Mouse (Mus musculus): ENCODE measurements around the gene Lrrc36. TPM values are rescaled to one million over a fixed set of nuclear protein-coding genes. Genes with fewer than 3 reads are reported as not detected.

Lrrc36 gene
- polyA plus RNA-seq, 1 experiment from 2014 or later, result 3.0 TPM

DNA sequence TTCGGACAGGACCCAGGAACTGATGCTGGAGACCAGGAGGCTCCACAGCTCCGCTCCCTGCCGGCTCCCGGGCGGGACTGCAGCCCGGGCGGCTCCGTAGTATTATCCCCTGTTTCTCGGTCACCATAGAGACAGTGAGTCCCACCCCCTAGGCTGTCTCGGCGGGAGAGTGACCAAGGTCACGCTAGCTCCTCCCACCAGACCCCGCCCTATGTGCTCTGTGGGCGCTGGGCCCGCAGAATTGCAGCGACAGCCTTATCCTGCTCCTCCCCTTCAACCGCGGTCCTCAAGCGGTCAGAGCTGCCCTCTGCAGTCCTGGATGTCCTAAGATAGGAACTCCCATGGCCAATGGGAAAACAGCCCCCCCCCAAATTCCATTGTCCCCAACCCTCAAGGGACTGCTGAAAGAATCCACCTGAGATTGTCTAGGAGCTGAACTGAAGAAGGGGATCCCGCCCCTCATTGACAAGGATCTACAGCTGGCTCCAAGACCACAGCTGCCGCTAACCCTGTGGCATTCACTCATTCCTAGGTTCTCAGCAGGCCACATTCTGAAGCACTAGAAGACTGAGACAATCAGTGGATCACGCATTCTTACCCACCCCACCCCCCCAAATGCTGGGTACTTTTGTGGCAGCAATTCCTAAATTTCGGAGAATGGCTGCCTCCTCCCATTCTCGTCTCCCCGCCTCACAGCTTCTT is 58.1 kb downstream of the Lrrc36 start, which contains the start of gene Tppp3:
Gene Tppp3, minus strand, starts transcription at position 213 of the 702 bp plus-strand sequence.
- DNase-seq (ENCODE audit: low spot score) (peak; percentile 95), ATAC-seq (ENCODE audit: low FRiP score) (peak; percentile 92)
- H3K4me3 ChIP-seq (ENCODE audit: low read depth, low read length), result peak within 1 kb of the TSS; percentile 43
- H3K36me3 ChIP-seq (ENCODE audit: control insufficient read depth, insufficient read depth, low read length), result 0 out of 2 replicates have a peak, but pooled peaks cover 2% of the 10 kb centered on the region
- H3K27ac ChIP-seq (ENCODE audit: low read depth, low read length), result peak within 1 kb of the TSS; percentile 91
- peak within 1 kb of the TSS; percentile 65 for H3K4me2 ChIP-seq (replicated peaks; ENCODE audit: low read depth, low read length)
- H3K9ac ChIP-seq (ENCODE audit: low read depth, low read length), result peak within 1 kb of the TSS; percentile 54
- WGBS, result 4% methylated on average over 25 of the region's 25 CpGs
- no peaks in the 10 kb centered on the region for H3K9me3 ChIP-seq (ENCODE audit: control insufficient read depth, low read length)
- H3K27me3 ChIP-seq (ENCODE audit: control insufficient read depth, insufficient read depth, low read length), result peaks cover 8% of the 10 kb centered on the region
- H3K4me1 ChIP-seq (replicated peaks; ENCODE audit: control insufficient read depth, insufficient read depth, low read length), result peaks cover 40% of the 10 kb centered on the region

DNA sequence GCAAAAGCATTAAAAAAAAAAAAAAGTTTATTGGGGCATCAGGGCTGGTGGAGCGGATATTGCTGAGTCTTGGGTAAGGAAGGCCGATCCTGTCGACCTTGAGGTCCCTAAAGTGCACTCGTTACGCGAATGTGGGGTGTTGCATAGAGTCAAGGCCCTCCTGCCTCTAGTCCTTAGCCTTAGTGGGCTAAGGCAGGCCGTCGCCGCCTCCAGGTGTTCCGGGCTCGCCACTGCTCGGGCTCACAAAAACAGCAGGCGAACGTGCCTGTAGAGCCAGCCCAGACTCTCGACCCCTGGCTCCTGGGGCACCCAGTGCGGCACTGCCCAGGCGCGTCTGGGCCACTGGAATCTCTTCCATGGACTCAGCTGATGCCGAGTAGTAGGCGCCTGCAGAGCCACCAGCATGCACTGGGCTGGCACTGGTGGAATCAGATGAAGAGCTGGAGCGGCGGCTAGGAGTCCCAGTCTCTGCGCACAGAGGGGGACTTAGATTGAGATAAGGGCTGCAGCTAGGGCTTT is 59.1 kb downstream of the Lrrc36 start:
- H3K27ac ChIP-seq (ENCODE audit: low read depth, low read length), result no peak overlapping the region
- DNase-seq (ENCODE audit: low spot score), result peak; percentile 34

DNA sequence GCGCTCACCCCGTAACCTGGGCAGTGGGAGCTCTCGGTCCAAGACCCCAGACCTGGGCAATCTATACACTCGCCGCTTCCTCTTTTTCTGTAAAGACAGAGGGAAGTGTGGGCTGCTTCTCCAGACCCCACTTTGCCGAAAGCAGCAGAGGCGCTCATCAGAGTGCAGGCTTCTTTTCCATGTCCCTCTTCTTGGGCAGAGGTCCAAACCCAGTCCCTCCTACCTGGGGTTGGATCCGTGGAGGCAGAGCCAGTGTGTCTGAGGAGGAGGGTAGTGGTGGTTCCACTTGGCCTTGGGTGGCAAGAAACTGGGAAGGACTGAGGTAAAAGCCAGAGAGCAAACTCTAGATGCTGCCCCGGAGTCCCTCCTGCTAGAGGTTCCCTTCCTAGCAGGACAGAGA is 59.6 kb downstream of the Lrrc36 start:
- Histone ChIP-seq H3K4me2 (replicated peaks; ENCODE audit: low read depth, low read length) (no peak overlapping the region), H3K9me3 (ENCODE audit: control insufficient read depth, low read length) (no peaks in the 10 kb centered on the region), H3K4me1 (replicated peaks; ENCODE audit: control insufficient read depth, insufficient read depth, low read length) (peaks cover 40% of the 10 kb centered on the region), H3K9ac (ENCODE audit: low read depth, low read length) (no peak overlapping the region), H3K27me3 (ENCODE audit: control insufficient read depth, insufficient read depth, low read length) (peaks cover 8% of the 10 kb centered on the region), H3K27ac (ENCODE audit: low read depth, low read length) (no peak overlapping the region), H3K4me3 (ENCODE audit: low read depth, low read length) (no peak overlapping the region), H3K36me3 (ENCODE audit: control insufficient read depth, insufficient read depth, low read length) (no peaks in the 10 kb centered on the region)
- DNase-seq (ENCODE audit: low spot score) (no peak), ATAC-seq (ENCODE audit: low FRiP score) (no peak)
- WGBS, result 42% methylated on average over 9 of the region's 9 CpGs

More for the DNA sequence above, 59.1 kb downstream of the Lrrc36 start:
- H3K27me3 ChIP-seq (ENCODE audit: control insufficient read depth, insufficient read depth, low read length), result peaks cover 8% of the 10 kb centered on the region
- 14% methylated on average over 23 of the region's 23 CpGs for WGBS
- no peak for ATAC-seq (ENCODE audit: low FRiP score)
- H3K9me3 ChIP-seq (ENCODE audit: control insufficient read depth, low read length), result no peaks in the 10 kb centered on the region
- H3K9ac ChIP-seq (ENCODE audit: low read depth, low read length), result no peak overlapping the region
- H3K4me2 ChIP-seq (replicated peaks; ENCODE audit: low read depth, low read length), result no peak overlapping the region; the same call in 1 of the 2 replicates
- no peak overlapping the region for H3K4me3 ChIP-seq (ENCODE audit: low read depth, low read length)
- no peaks in the 10 kb centered on the region for H3K36me3 ChIP-seq (ENCODE audit: control insufficient read depth, insufficient read depth, low read length)
- H3K4me1 ChIP-seq (replicated peaks; ENCODE audit: control insufficient read depth, insufficient read depth, low read length), result peaks cover 40% of the 10 kb centered on the region

DNA sequence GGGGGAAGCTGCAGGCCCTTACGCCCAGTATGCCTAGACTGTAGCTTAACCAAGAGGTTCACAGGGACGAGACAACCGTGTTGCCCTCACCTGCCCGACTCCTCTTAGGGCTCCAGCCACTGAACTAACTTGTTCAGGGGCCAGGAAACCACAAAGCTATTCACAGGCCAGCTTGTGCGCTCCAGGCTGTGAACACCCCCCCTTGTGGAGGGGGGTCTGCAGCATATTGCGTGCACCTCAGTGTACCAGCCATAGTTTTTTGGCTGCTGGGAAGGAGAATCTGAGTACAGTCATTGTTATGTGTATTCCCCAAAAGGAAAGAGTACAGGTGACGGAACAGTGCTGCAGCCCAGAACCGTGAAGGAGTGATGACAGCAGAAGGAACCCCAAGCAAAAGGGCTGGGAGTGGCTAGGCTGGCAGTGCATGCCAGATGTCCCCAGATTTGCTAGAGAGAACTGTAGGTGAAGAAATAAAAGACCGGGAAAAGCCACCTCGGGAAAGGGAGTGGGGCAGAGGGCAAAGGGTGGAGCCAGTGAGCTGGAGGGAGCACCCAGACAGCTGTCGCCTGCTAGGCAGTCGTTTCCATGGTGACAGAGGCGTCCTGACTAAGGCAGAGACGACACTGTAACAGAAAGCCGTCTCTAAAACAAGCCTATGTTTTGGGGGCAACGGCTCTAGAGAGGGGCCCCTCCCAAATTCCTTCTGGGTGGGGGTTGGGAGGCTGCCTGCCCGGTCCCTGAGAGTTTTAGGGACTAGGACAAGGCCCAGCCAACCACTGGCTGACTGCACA is 60.6 kb downstream of the Lrrc36 start:
- no peak overlapping the region for H3K4me3 ChIP-seq (ENCODE audit: low read depth, low read length)
- peak overlapping the region; percentile 56 for H3K27ac ChIP-seq (ENCODE audit: low read depth, low read length)
- WGBS, result 22% methylated on average over 17 of the region's 17 CpGs
- no peak overlapping the region for H3K4me2 ChIP-seq (replicated peaks; ENCODE audit: low read depth, low read length)
- peaks cover 39% of the 10 kb centered on the region for H3K4me1 ChIP-seq (replicated peaks; ENCODE audit: control insufficient read depth, insufficient read depth, low read length)
- H3K9me3 ChIP-seq (ENCODE audit: control insufficient read depth, low read length), result no peaks in the 10 kb centered on the region
- H3K36me3 ChIP-seq (ENCODE audit: control insufficient read depth, insufficient read depth, low read length), result no peaks in the 10 kb centered on the region
- H3K9ac ChIP-seq (ENCODE audit: low read depth, low read length), result no peak overlapping the region; the same call in 1 of the 2 replicates
- peaks cover 8% of the 10 kb centered on the region for H3K27me3 ChIP-seq (ENCODE audit: control insufficient read depth, insufficient read depth, low read length)
- DNase-seq (ENCODE audit: low spot score), result peak; percentile 72
- ATAC-seq (ENCODE audit: low FRiP score), result no peak

DNA sequence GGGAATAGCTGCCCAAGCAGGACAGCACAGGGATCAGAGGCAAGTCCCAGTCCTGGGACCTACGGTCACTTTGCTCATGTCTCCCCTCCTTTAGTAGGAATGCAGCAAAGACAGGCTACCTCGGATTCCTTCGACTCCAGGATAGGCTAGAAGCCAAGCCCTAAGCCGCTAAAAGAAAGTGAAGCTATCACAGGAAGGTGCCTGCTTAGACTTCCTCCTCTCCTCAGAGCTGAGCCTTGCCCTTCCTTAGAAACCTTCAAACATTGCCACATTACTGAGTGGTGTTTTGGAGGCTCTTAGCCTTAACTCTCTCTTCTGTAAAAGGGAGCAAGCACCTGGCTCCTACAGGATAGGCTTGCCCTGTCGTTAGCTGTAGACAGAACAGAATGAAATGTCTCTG is 61.3 kb downstream of the Lrrc36 start:
- 48% methylated on average over 5 of the region's 5 CpGs for whole genome bisulfite sequencing

DNA sequence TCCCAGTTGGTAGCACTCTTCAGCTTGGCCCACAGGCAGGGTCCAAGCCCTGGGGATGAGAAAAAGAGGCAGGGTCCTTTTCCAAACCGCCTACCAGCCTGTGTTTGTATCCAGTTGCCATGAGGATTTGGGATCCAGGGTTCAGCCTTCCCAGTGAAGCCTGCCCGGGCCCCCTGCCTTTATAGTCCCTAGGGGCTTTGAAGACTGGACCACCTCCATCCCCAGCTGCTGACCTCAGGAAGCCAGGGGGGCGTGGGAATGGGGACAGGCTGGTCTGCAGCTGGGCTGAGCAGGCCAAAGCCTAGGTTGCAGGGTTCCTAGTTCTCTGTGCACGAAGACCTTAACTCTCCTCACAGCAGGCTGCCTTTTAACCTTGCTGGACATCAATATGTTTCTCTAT is 61.9 kb downstream of the Lrrc36 start:
- no peaks in the 10 kb centered on the region for H3K36me3 ChIP-seq (ENCODE audit: control insufficient read depth, insufficient read depth, low read length)
- peaks cover 8% of the 10 kb centered on the region for H3K27me3 ChIP-seq (ENCODE audit: control insufficient read depth, insufficient read depth, low read length)
- 0 out of 2 replicates have a peak overlapping the region, but pooled peaks have one; percentile 35 for H3K9ac ChIP-seq (ENCODE audit: low read depth, low read length)
- H3K9me3 ChIP-seq (ENCODE audit: control insufficient read depth, low read length), result no peaks in the 10 kb centered on the region
- DNase-seq (ENCODE audit: low spot score), result no peak
- peaks cover 30% of the 10 kb centered on the region for H3K4me1 ChIP-seq (replicated peaks; ENCODE audit: control insufficient read depth, insufficient read depth, low read length)
- H3K27ac ChIP-seq (ENCODE audit: low read depth, low read length), result 0 out of 2 replicates have a peak overlapping the region, but pooled peaks have one; percentile 56
- H3K4me3 ChIP-seq (ENCODE audit: low read depth, low read length), result no peak overlapping the region
- WGBS, result 35% methylated on average over 4 of the region's 4 CpGs
- no peak for ATAC-seq (ENCODE audit: low FRiP score)
- H3K4me2 ChIP-seq (replicated peaks; ENCODE audit: low read depth, low read length), result no peak overlapping the region

More for the DNA sequence above, 61.3 kb downstream of the Lrrc36 start:
- H3K9me3 ChIP-seq (ENCODE audit: control insufficient read depth, low read length), result no peaks in the 10 kb centered on the region
- no peak for DNase-seq (ENCODE audit: low spot score)
- H3K27me3 ChIP-seq (ENCODE audit: control insufficient read depth, insufficient read depth, low read length), result peaks cover 8% of the 10 kb centered on the region
- H3K4me2 ChIP-seq (replicated peaks; ENCODE audit: low read depth, low read length), result no peak overlapping the region
- peak overlapping the region; percentile 56 for H3K27ac ChIP-seq (ENCODE audit: low read depth, low read length)
- no peak overlapping the region for H3K4me3 ChIP-seq (ENCODE audit: low read depth, low read length)
- peak overlapping the region; percentile 35; the same call in 1 of the 2 replicates for H3K9ac ChIP-seq (ENCODE audit: low read depth, low read length)
- H3K36me3 ChIP-seq (ENCODE audit: control insufficient read depth, insufficient read depth, low read length), result no peaks in the 10 kb centered on the region
- ATAC-seq (ENCODE audit: low FRiP score), result no peak
- H3K4me1 ChIP-seq (replicated peaks; ENCODE audit: control insufficient read depth, insufficient read depth, low read length), result peaks cover 36% of the 10 kb centered on the region

DNA sequence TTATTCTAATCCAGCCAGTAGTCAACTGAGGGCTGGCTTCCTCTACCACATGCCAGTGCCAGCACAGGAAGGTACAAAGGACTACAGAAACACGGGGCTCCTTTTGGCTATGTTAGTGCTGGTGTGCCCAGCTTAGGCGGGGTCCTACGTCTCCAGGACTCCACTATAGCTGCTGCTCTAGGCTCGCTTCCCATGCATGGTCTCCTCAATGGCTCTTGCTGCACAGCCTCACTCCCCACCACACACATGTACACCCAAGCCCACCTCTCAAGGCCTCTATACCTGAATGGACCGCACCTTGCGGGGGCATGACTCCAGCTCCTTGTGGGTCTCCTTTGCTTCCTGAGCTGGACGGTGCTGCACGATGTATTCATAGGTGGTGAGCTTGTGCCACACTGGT is 62.4 kb downstream of the Lrrc36 start:
- no peaks in the 10 kb centered on the region for H3K9me3 ChIP-seq (ENCODE audit: control insufficient read depth, low read length)
- 89% methylated on average over 8 of the region's 8 CpGs for WGBS
- no peak for ATAC-seq (ENCODE audit: low FRiP score)
- H3K27me3 ChIP-seq (ENCODE audit: control insufficient read depth, insufficient read depth, low read length), result peaks cover 8% of the 10 kb centered on the region
- no peak overlapping the region for H3K4me3 ChIP-seq (ENCODE audit: low read depth, low read length)
- no peak overlapping the region for H3K9ac ChIP-seq (ENCODE audit: low read depth, low read length)
- no peak for DNase-seq (ENCODE audit: low spot score)
- no peak overlapping the region for H3K27ac ChIP-seq (ENCODE audit: low read depth, low read length)
- H3K4me2 ChIP-seq (replicated peaks; ENCODE audit: low read depth, low read length), result no peak overlapping the region
- H3K36me3 ChIP-seq (ENCODE audit: control insufficient read depth, insufficient read depth, low read length), result no peaks in the 10 kb centered on the region
- peaks cover 29% of the 10 kb centered on the region for H3K4me1 ChIP-seq (replicated peaks; ENCODE audit: control insufficient read depth, insufficient read depth, low read length)

DNA sequence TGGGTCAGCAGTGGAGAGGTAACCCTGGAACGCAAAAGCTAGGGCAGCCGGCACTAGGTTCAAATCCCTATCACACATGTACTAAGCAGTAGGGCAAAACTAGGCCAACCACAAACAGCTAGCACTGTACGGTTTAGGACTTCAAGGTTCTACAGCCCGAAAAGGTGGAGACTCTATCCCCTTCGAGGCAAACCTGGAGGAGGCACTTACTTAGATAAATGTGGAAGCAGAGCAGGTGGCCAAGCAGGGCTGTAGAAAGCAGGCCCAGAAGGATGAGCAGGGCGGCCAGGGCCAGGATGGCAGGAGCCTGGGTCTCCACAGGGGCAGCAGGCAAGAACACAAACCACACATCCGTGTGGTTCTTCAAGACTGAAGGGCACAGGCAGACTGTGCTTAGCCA is 62.8 kb downstream of the Lrrc36 start:
- no peak for ATAC-seq (ENCODE audit: low FRiP score)
- peaks cover 29% of the 10 kb centered on the region for H3K4me1 ChIP-seq (replicated peaks; ENCODE audit: control insufficient read depth, insufficient read depth, low read length)
- H3K27ac ChIP-seq (ENCODE audit: low read depth, low read length), result no peak overlapping the region
- H3K4me3 ChIP-seq (ENCODE audit: low read depth, low read length), result no peak overlapping the region
- no peak overlapping the region for H3K4me2 ChIP-seq (replicated peaks; ENCODE audit: low read depth, low read length)
- no peak overlapping the region for H3K9ac ChIP-seq (ENCODE audit: low read depth, low read length)
- no peaks in the 10 kb centered on the region for H3K9me3 ChIP-seq (ENCODE audit: control insufficient read depth, low read length)
- 87% methylated on average over 7 of the region's 7 CpGs for WGBS
- H3K27me3 ChIP-seq (ENCODE audit: control insufficient read depth, insufficient read depth, low read length), result peaks cover 8% of the 10 kb centered on the region
- no peak for DNase-seq (ENCODE audit: low spot score)
- no peaks in the 10 kb centered on the region for H3K36me3 ChIP-seq (ENCODE audit: control insufficient read depth, insufficient read depth, low read length)

All from hindbrain, embryonic 11.5 days (tissue).